Mouse (Mus musculus) limb, embryonic 11.5 days (tissue): ENCODE measurements around the gene Zfp213. TPM values are rescaled to one million over a fixed set of nuclear protein-coding genes. Genes with fewer than 3 reads are reported as not detected.

ENCODE experiments used
- ATAC-seq: fragments of 200-750 bp; cut with Nextera tagmentation; 2 replicates; pipeline ENCODE4 v1.8.0; 2017; ENCODE audit warnings: low read depth; ENCODE audit not compliant: insufficient number of reproducible peaks, low FRiP score, low TSS enrichment
- DNase-seq: peaks from one replicate; pipeline ENCODE4 v3.0.0-alpha.2; 2015; ENCODE audit warnings: low spot score
- H3K27ac ChIP-seq: fragments of 300-500 bp; sonication (generic); replicated peaks from 2 replicates; pipeline ENCODE4 v1.5.1; 2014; ENCODE audit warnings: low read depth, mild to moderate bottlenecking, low read length
- H3K27me3 ChIP-seq: fragments of 300-500 bp; sonication (generic); 2 replicates; pipeline ENCODE4 v1.6.1; 2014; ENCODE audit warnings: mild to moderate bottlenecking, low read length, mixed read lengths; ENCODE audit not compliant: control insufficient read depth, insufficient read depth
- H3K36me3 ChIP-seq: fragments of 300-500 bp; sonication (generic); 2 replicates; pipeline ENCODE4 v1.6.1; 2014; ENCODE audit warnings: mild to moderate bottlenecking, low read length, moderate library complexity, mixed read lengths; ENCODE audit not compliant: control insufficient read depth, insufficient read depth
- H3K4me1 ChIP-seq: fragments of 300-500 bp; sonication (generic); 2 replicates; pipeline ENCODE4 v1.6.1; 2014; ENCODE audit warnings: low read length, mixed read lengths; ENCODE audit not compliant: control insufficient read depth, insufficient read depth
- H3K4me2 ChIP-seq: fragments of 300-500 bp; sonication (generic); 2 replicates; pipeline ENCODE4 v1.6.1; 2014; ENCODE audit warnings: low read depth, mild to moderate bottlenecking, moderate library complexity; ENCODE audit not compliant: severe bottlenecking
- H3K4me3 ChIP-seq: fragments of 300-500 bp; sonication (generic); 2 replicates; pipeline ENCODE4 v1.5.1; 2014; ENCODE audit warnings: low read depth, low read length
- H3K9ac ChIP-seq: fragments of 300-500 bp; sonication (generic); 2 replicates; pipeline ENCODE4 v1.6.1; 2014; ENCODE audit warnings: mild to moderate bottlenecking, low read length
- H3K9me3 ChIP-seq: fragments of 300-500 bp; sonication (generic); 2 replicates; pipeline ENCODE4 v1.6.1; 2016; ENCODE audit warnings: low read length; ENCODE audit not compliant: control insufficient read depth
- WGBS: fragments of 180-500 bp; shearing (Covaris S2); extraction: QIAGEN DNeasy Blood & Tissue Kit; methylation state at CpG from one replicate; pipeline ENCODE4 v1.1.7; 2014; 5-methylcytosine and 5-hydroxymethylcytosine counted together
- polyA plus RNA-seq: library from polyadenylated mRNA; unstranded; fragments of >200 nt; fragmentation: Nextera tagmentation; extraction: Ambion mirVana; gene quantifications from 2 replicates; pipeline ENCODE4 v1.2.1, GENCODE M21; 2014

The Zfp213 gene
- polyA plus RNA-seq, 1 experiment from 2014 or later: 25.6 TPM

GRCm38 (mm10) chr17:23545841-23546240 is 18.2 kb downstream of the Zfp213 start:
- no peaks in the 10 kb centered on the region for H3K27me3 ChIP-seq
- H3K9ac ChIP-seq: no peak overlapping the region
- H3K4me2 ChIP-seq: no peak overlapping the region
- no peaks in the 10 kb centered on the region for H3K9me3 ChIP-seq
- peaks cover 6% of the 10 kb centered on the region; the same call in 1 of the 2 replicates for H3K4me1 ChIP-seq
- WGBS: 11% methylated on average over 6 of the region's 6 CpGs
- ATAC-seq (no peak), DNase-seq (no peak)
- no peaks in the 10 kb centered on the region for H3K36me3 ChIP-seq
- no peak overlapping the region for H3K27ac ChIP-seq
- H3K4me3 ChIP-seq: peak overlapping the region; percentile 47; the same call in 1 of the 2 replicates

- H3K27ac ChIP-seq: no peak overlapping the region
- no peak overlapping the region for H3K9ac ChIP-seq
- WGBS: 89% methylated on average over 1 of the region's 1 CpGs
- H3K4me2 ChIP-seq: no peak overlapping the region
- no peaks in the 10 kb centered on the region for H3K36me3 ChIP-seq
- DNase-seq (no peak), ATAC-seq (no peak)
- H3K4me1 ChIP-seq: peaks cover 6% of the 10 kb centered on the region; the same call in 1 of the 2 replicates
- H3K27me3 ChIP-seq: no peaks in the 10 kb centered on the region
- H3K4me3 ChIP-seq: no peak overlapping the region
- H3K9me3 ChIP-seq: no peaks in the 10 kb centered on the region
Measured at GRCm38 (mm10) chr17:23544766-23545165, 19.3 kb downstream of the Zfp213 start.

DNA sequence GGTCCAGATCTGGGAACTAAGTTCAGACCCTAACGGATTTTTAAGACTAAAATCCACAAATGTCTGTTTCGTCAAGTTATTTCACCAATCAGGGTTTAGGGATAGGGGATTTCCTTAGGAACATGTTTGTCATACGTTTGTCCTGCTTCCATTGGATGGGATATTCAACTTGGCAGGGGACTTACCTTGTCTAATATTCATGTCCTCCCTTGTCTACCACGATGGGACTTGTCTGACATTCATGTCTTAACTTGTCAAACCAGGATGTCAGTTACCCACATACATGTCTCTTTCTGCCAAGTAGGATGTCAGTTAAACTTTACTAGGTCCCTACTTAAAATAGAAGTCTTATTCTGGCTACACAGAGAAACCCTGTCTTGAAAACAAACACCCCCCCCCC is 20.1 kb downstream of the Zfp213 start:
- peaks cover 6% of the 10 kb centered on the region; the same call in 1 of the 2 replicates for H3K4me1 ChIP-seq
- no peaks in the 10 kb centered on the region for H3K9me3 ChIP-seq
- no peak overlapping the region for H3K4me2 ChIP-seq
- 73% methylated on average over 4 of the region's 4 CpGs for WGBS
- H3K27me3 ChIP-seq: no peaks in the 10 kb centered on the region; the same call in none of the 2 replicates
- H3K27ac ChIP-seq: no peak overlapping the region
- no peak overlapping the region for H3K4me3 ChIP-seq
- no peaks in the 10 kb centered on the region for H3K36me3 ChIP-seq
- DNase-seq (no peak), ATAC-seq (no peak)
- H3K9ac ChIP-seq: no peak overlapping the region

GRCm38 (mm10) chr17:23543325-23543724 is 20.7 kb downstream of the Zfp213 start:
- Histone ChIP-seq H3K4me2 (no peak overlapping the region), H3K9me3 (no peaks in the 10 kb centered on the region), H3K9ac (no peak overlapping the region), H3K27ac (no peak overlapping the region), H3K4me3 (no peak overlapping the region), H3K27me3 (peaks cover 4% of the 10 kb centered on the region), H3K36me3 (no peaks in the 10 kb centered on the region), H3K4me1 (peaks cover 6% of the 10 kb centered on the region; the same call in 1 of the 2 replicates)
- ATAC-seq (no peak), DNase-seq (no peak)
- 18% methylated on average over 5 of the region's 5 CpGs for WGBS

DNA sequence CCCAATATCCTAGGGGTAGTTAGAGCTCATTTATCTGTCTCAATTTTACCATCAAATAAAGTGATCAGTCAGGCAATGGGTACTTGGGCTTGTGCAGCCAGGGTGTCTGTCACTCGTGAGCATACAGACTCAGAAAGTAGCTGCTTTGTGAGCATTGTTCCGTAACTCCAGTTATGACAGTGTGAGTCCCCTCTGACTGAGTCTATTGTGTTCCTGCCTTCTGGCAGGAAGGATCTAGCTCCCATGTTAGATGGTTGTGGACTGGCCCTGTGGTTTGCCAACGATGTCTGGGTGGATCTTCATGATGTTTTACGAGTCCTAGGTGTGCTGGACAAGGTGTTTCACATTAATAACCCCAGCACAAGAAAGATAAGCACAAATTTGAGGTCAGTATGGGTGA is 21.2 kb downstream of the Zfp213 start:
- Histone ChIP-seq H3K36me3 (no peaks in the 10 kb centered on the region), H3K4me1 (peaks cover 6% of the 10 kb centered on the region; the same call in 1 of the 2 replicates), H3K27ac (no peak overlapping the region), H3K9ac (no peak overlapping the region), H3K9me3 (no peaks in the 10 kb centered on the region), H3K4me3 (no peak overlapping the region), H3K27me3 (peaks cover 6% of the 10 kb centered on the region), H3K4me2 (no peak overlapping the region)
- 40% methylated on average over 4 of the region's 4 CpGs for WGBS
- DNase-seq (no peak), ATAC-seq (no peak)

DNA sequence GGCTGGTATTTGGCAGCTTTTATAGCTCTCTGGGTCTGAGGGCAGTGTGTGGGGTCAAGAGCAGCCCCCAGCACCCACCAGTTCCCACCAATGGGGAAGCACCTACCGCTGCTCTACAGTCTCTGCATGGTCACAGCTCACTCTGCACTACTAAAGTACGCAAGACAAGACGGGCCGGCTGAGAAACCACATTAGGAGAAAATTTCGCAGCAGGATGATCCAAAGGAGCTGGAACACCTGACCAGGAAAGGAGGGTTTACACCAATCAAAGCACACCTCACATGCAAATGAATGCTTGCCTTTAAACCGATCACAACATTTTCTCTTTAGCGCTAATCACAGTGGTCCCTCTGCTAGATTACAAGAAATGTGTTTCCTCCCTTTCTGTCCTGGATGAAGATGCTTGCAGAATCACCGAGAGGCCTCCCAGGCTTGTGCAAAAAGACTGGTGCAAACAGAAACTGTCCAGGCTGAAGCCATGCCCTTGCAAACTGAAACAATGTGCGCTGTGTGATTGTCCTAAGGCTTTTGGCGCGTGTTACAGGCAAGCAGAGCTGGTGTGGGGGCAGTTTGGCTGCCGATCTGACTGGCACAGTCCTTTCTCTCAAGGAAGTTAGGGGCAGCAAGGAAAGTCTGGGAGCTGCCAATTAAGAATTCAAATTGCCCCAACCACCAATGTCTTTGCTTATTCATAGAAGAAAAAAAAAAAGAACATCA is 21.9 kb downstream of the Zfp213 start:
- H3K36me3 ChIP-seq: no peaks in the 10 kb centered on the region
- WGBS: 13% methylated on average over 12 of the region's 12 CpGs
- H3K9ac ChIP-seq: 0 out of 2 replicates have a peak overlapping the region, but pooled peaks have one; percentile 34
- H3K27ac ChIP-seq: no peak overlapping the region
- peaks cover 11% of the 10 kb centered on the region for H3K27me3 ChIP-seq
- ATAC-seq (no peak), DNase-seq (peak; percentile 49)
- H3K4me2 ChIP-seq: peak overlapping the region; percentile 36; the same call in 1 of the 2 replicates
- H3K4me1 ChIP-seq: peaks cover 8% of the 10 kb centered on the region; the same call in 1 of the 2 replicates
- no peaks in the 10 kb centered on the region for H3K9me3 ChIP-seq
- peak overlapping the region; percentile 16; the same call in 1 of the 2 replicates for H3K4me3 ChIP-seq

GRCm38 (mm10) chr17:23540605-23541475 is 23.2 kb downstream of the Zfp213 start:
- peak overlapping the region; percentile 27 for H3K4me2 ChIP-seq
- H3K9me3 ChIP-seq: no peaks in the 10 kb centered on the region
- peaks cover 12% of the 10 kb centered on the region for H3K27me3 ChIP-seq
- 0 out of 2 replicates have a peak overlapping the region, but pooled peaks have one; percentile 17 for H3K9ac ChIP-seq
- H3K36me3 ChIP-seq: no peaks in the 10 kb centered on the region
- peak; percentile 45; the same call in 1 of the 2 replicates for ATAC-seq
- peak; percentile 76 for DNase-seq
- 10% methylated on average over 31 of the region's 31 CpGs for WGBS
- H3K4me3 ChIP-seq: 0 out of 2 replicates have a peak overlapping the region, but pooled peaks have one; percentile 5
- peaks cover 8% of the 10 kb centered on the region; the same call in 1 of the 2 replicates for H3K4me1 ChIP-seq
- H3K27ac ChIP-seq: no peak overlapping the region

GRCm38 (mm10) chr17:23540106-23540505 is 23.9 kb downstream of the Zfp213 start:
- ATAC-seq (no peak), DNase-seq (peak; percentile 20)
- H3K27me3 ChIP-seq: peaks cover 12% of the 10 kb centered on the region
- no peak overlapping the region for H3K4me3 ChIP-seq
- H3K36me3 ChIP-seq: no peaks in the 10 kb centered on the region
- H3K4me2 ChIP-seq: peak overlapping the region; percentile 27
- H3K27ac ChIP-seq: no peak overlapping the region
- H3K9me3 ChIP-seq: no peaks in the 10 kb centered on the region
- H3K9ac ChIP-seq: no peak overlapping the region
- 37% methylated on average over 3 of the region's 3 CpGs for WGBS
- H3K4me1 ChIP-seq: peaks cover 8% of the 10 kb centered on the region; the same call in 1 of the 2 replicates
